Mouse (Mus musculus): ENCODE data around the gene Gpr21.

- TF ChIP-seq EP300 (IDR thresholded peaks at IDR 0.05): no peak
- no peak for TF ChIP-seq CTCF (IDR thresholded peaks at IDR 0.05)
Measured at GRCm38 (mm10) chr2:37511134-37511901, 4.8 kb upstream of the Gpr21 start.
